Mouse (Mus musculus) thymus, postnatal 14 days (tissue): ENCODE results near the gene Ndst4.

ENCODE experiments used
- DNase-seq: peaks from one replicate; pipeline ENCODE4 v3.0.0; 2021

Ndst4 gene

GRCm38 (mm10) chr3:125744468-125745141, 340.7 kb downstream of the Ndst4 start:
- no peak for DNase-seq

DNA sequence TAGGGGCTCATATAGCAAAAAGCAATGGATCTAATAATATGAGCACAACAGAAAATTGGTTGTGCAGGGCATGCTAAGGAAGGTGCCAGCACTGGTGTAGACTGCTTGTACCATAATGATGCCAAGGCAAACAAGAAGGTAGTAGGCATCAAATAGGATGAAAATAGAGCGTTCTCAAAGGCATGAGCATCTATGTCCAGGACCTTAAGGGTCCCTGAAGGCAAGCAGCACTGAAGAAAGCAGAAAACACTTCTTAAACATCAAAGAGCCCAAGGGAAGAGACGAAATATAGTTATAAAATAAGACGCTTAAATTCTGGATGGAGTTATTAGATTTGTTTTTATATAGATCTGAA, 341.2 kb downstream of the Ndst4 start:
- DNase-seq = no peak

- DNase-seq = no peak
Observed at GRCm38 (mm10) chr3:125746367-125746766, 342.5 kb downstream of the Ndst4 start.

- no peak for DNase-seq
Observed at GRCm38 (mm10) chr3:125756911-125757310, 353.0 kb downstream of the Ndst4 start.

DNA sequence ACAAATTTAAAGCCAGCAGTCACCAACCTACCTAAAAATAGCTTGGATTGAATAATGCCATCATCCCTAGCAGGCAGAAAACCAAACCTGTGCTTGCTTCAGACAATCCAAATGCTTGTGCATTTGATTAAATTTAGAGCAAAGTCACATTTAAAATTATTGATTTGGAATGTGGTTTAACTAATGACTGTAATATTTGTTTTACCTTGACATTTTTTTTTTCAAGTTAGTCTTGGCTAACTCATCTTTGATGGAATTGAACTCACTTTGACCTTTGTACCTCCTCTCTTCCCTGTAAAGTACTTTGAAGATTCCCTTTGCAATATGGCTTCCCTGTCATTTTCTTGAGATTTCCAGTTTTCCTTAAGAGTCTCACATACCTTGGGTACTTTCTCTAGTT, 356.8 kb downstream of the Ndst4 start:
- no peak for DNase-seq
